Mouse (Mus musculus): ENCODE results near the gene Dtnb. TPM values are rescaled to one million over a fixed set of nuclear protein-coding genes. Genes with fewer than 3 reads are reported as not detected.

Dtnb gene
- polyA plus RNA-seq, 2 experiments = 16.4 to 17.0 TPM

GRCm38 (mm10) chr12:3745432-3746105, 173.4 kb downstream of the Dtnb start:
- DNase-seq (ENCODE audit: low read depth in 3 of 3, low spot score in 3 of 3) = no peak
- Histone ChIP-seq H3K36me3 (replicated peaks; ENCODE audit: control insufficient read depth, insufficient read depth, low read depth) (no peaks in the 10 kb centered on the region), H3K4me1 (replicated peaks; ENCODE audit: control insufficient read depth in 2 of 2, insufficient read depth in 2 of 2, low read length in 1 of 2) (peaks cover 0 to 2% of the 10 kb centered on the region in 2 experiments; a peak in 2 of 4 replicates), H3K9me3 (ENCODE audit: control insufficient read depth, low read length) (no peaks in the 10 kb centered on the region), H3K9ac (replicated peaks) (no peak overlapping the region), H3K4me2 (ENCODE audit: low read depth) (no peak overlapping the region), H3K4me3 (ENCODE audit: insufficient read depth in 1 of 2, low read depth in 2 of 2, low read length in 2 of 2) (no peak overlapping the region), H3K27me3 (ENCODE audit: control insufficient read depth, insufficient read depth, low read length) (no peaks in the 10 kb centered on the region), H3K27ac (no peak overlapping the region)
- no peak for ATAC-seq (ENCODE audit: insufficient read depth)
- TF ChIP-seq EP300 (IDR thresholded peaks at IDR 0.05; ENCODE audit: low read depth) (no peak), CTCF (IDR thresholded peaks at IDR 0.05; ENCODE audit: low read depth) (no peak)
- WGBS (ENCODE audit: insufficient replicate concordance) = 42% methylated on average over 7 of the region's 7 CpGs

- Histone ChIP-seq H3K9ac (replicated peaks) (no peak overlapping the region), H3K36me3 (replicated peaks; ENCODE audit: control insufficient read depth, insufficient read depth, low read depth) (no peaks in the 10 kb centered on the region), H3K9me3 (ENCODE audit: control insufficient read depth, low read length) (no peaks in the 10 kb centered on the region), H3K27me3 (ENCODE audit: control insufficient read depth, insufficient read depth, low read length) (no peaks in the 10 kb centered on the region), H3K27ac (no peak overlapping the region), H3K4me1 (replicated peaks; ENCODE audit: control insufficient read depth in 2 of 2, insufficient read depth in 2 of 2, low read length in 1 of 2) (peaks cover 0 to 1% of the 10 kb centered on the region in 2 experiments; a peak in 1 of 4 replicates), H3K4me3 (ENCODE audit: insufficient read depth in 1 of 2, low read depth in 2 of 2, low read length in 2 of 2) (no peak overlapping the region), H3K4me2 (ENCODE audit: low read depth) (no peak overlapping the region)
- TF ChIP-seq EP300 (IDR thresholded peaks at IDR 0.05; ENCODE audit: low read depth) (no peak), CTCF (IDR thresholded peaks at IDR 0.05; ENCODE audit: low read depth) (no peak)
- 75% methylated on average over 3 of the region's 3 CpGs for WGBS (ENCODE audit: insufficient replicate concordance)
- DNase-seq (ENCODE audit: low read depth in 3 of 3, low spot score in 3 of 3) (no peak), ATAC-seq (ENCODE audit: insufficient read depth) (no peak)
These were observed 174.2 kb downstream of the Dtnb start for GRCm38 (mm10) chr12:3746369-3746768.

GRCm38 (mm10) chr12:3747583-3747982, 175.4 kb downstream of the Dtnb start:
- Histone ChIP-seq H3K4me3 (ENCODE audit: insufficient read depth in 1 of 2, low read depth in 2 of 2, low read length in 2 of 2) (no peak overlapping the region), H3K9me3 (ENCODE audit: control insufficient read depth, low read length) (no peaks in the 10 kb centered on the region), H3K4me2 (ENCODE audit: low read depth) (no peak overlapping the region), H3K27me3 (ENCODE audit: control insufficient read depth, insufficient read depth, low read length) (no peaks in the 10 kb centered on the region), H3K4me1 (replicated peaks; ENCODE audit: control insufficient read depth in 2 of 2, insufficient read depth in 2 of 2, low read length in 1 of 2) (peaks cover 0 to 1% of the 10 kb centered on the region in 2 experiments; a peak in 1 of 4 replicates), H3K36me3 (replicated peaks; ENCODE audit: control insufficient read depth, insufficient read depth, low read depth) (no peaks in the 10 kb centered on the region), H3K27ac (no peak overlapping the region), H3K9ac (replicated peaks) (no peak overlapping the region)
- TF ChIP-seq CTCF (IDR thresholded peaks at IDR 0.05; ENCODE audit: low read depth) (no peak), EP300 (IDR thresholded peaks at IDR 0.05; ENCODE audit: low read depth) (no peak)
- 57% methylated on average over 4 of the region's 4 CpGs for WGBS (ENCODE audit: insufficient replicate concordance)
- DNase-seq (ENCODE audit: low read depth in 3 of 3, low spot score in 3 of 3) = no peak
- ATAC-seq (ENCODE audit: insufficient read depth) = no peak

GRCm38 (mm10) chr12:3755522-3755921, 183.3 kb downstream of the Dtnb start:
- no peak overlapping the region for H3K4me2 ChIP-seq (ENCODE audit: low read depth)
- ATAC-seq (ENCODE audit: insufficient read depth) = no peak
- no peak overlapping the region for H3K4me3 ChIP-seq (ENCODE audit: insufficient read depth in 1 of 2, low read depth in 2 of 2, low read length in 2 of 2)
- TF ChIP-seq EP300 (IDR thresholded peaks at IDR 0.05; ENCODE audit: low read depth) = no peak
- no peak overlapping the region for H3K9ac ChIP-seq (replicated peaks)
- H3K36me3 ChIP-seq (replicated peaks; ENCODE audit: control insufficient read depth, insufficient read depth, low read depth) = no peaks in the 10 kb centered on the region
- H3K27ac ChIP-seq = no peak overlapping the region
- no peak for DNase-seq (ENCODE audit: low read depth in 3 of 3, low spot score in 3 of 3)
- no peaks in the 10 kb centered on the region for H3K27me3 ChIP-seq (ENCODE audit: control insufficient read depth, insufficient read depth, low read length)
- WGBS (ENCODE audit: insufficient replicate concordance) = 40% methylated on average over 6 of the region's 6 CpGs
- H3K4me1 ChIP-seq (replicated peaks; ENCODE audit: control insufficient read depth in 2 of 2, insufficient read depth in 2 of 2, low read length in 1 of 2) = peaks cover 0 to 3% of the 10 kb centered on the region in 2 experiments; a peak in 2 of 4 replicates
- H3K9me3 ChIP-seq (ENCODE audit: control insufficient read depth, low read length) = no peaks in the 10 kb centered on the region

GRCm38 (mm10) chr12:3756216-3756615, 184.0 kb downstream of the Dtnb start:
- WGBS (ENCODE audit: insufficient replicate concordance) = 66% methylated on average over 3 of the region's 3 CpGs
- DNase-seq (ENCODE audit: low read depth in 3 of 3, low spot score in 3 of 3) (no peak), ATAC-seq (ENCODE audit: insufficient read depth) (no peak)
- Histone ChIP-seq H3K4me3 (ENCODE audit: insufficient read depth in 1 of 2, low read depth in 2 of 2, low read length in 2 of 2) (no peak overlapping the region), H3K36me3 (replicated peaks; ENCODE audit: control insufficient read depth, insufficient read depth, low read depth) (no peaks in the 10 kb centered on the region), H3K9ac (replicated peaks) (no peak overlapping the region), H3K27ac (no peak overlapping the region), H3K27me3 (ENCODE audit: control insufficient read depth, insufficient read depth, low read length) (no peaks in the 10 kb centered on the region), H3K4me2 (ENCODE audit: low read depth) (no peak overlapping the region), H3K9me3 (ENCODE audit: control insufficient read depth, low read length) (no peaks in the 10 kb centered on the region), H3K4me1 (replicated peaks; ENCODE audit: control insufficient read depth in 2 of 2, insufficient read depth in 2 of 2, low read length in 1 of 2) (peaks cover 0 to 3% of the 10 kb centered on the region in 2 experiments; a peak in 2 of 4 replicates)
- TF ChIP-seq EP300 (IDR thresholded peaks at IDR 0.05; ENCODE audit: low read depth) (no peak), CTCF (IDR thresholded peaks at IDR 0.05; ENCODE audit: low read depth) (no peak)

All from liver, embryonic 14.5 days (tissue).